Mouse (Mus musculus) right cerebral cortex, adult 2 months (tissue): ENCODE data around the gene Pigk.
A peak's percentile ranks its signal among the peaks of the same experiment; 100 is the strongest.

ENCODE experiments used
- DNase-seq, 2 experiments: peaks; one replicate each; pipeline ENCODE4 v3.0.0; 2021 to 2022; ENCODE audit warnings: low spot score in 2 of 2

The Pigk gene

GRCm38 (mm10) chr3:152936313-152936712, 222.4 kb downstream of the Pigk start:
- DNase-seq: no peak

- DNase-seq: no peak
Measured at GRCm38 (mm10) chr3:152941671-152942070, 227.8 kb downstream of the Pigk start.

GRCm38 (mm10) chr3:152942985-152943384, 229.1 kb downstream of the Pigk start:
- DNase-seq: no peak

- no peak for DNase-seq
Measured at GRCm38 (mm10) chr3:152944766-152945165, 230.9 kb downstream of the Pigk start.

GRCm38 (mm10) chr3:152947031-152947640, 233.2 kb downstream of the Pigk start:
- no peak for DNase-seq

GRCm38 (mm10) chr3:152948556-152948955, 234.7 kb downstream of the Pigk start:
- no peak for DNase-seq

GRCm38 (mm10) chr3:152949233-152949777, 235.4 kb downstream of the Pigk start:
- DNase-seq: no peak

GRCm38 (mm10) chr3:152950299-152950698, 236.4 kb downstream of the Pigk start:
- DNase-seq: no peak

- DNase-seq: no peak
Measured at GRCm38 (mm10) chr3:152950914-152951313, 237.0 kb downstream of the Pigk start.

GRCm38 (mm10) chr3:152951634-152952545, 238.0 kb downstream of the Pigk start:
- no peak for DNase-seq

- no peak for DNase-seq
Measured at GRCm38 (mm10) chr3:152956038-152956437, 242.1 kb downstream of the Pigk start.

- DNase-seq: no peak
Measured at GRCm38 (mm10) chr3:152956771-152957170, 242.9 kb downstream of the Pigk start.

- peak; percentile 49 to 60 for DNase-seq
Measured at GRCm38 (mm10) chr3:152958358-152959150, 244.7 kb downstream of the Pigk start.

- no peak for DNase-seq
Measured at GRCm38 (mm10) chr3:152961855-152962376, 248.0 kb downstream of the Pigk start.

- no peak for DNase-seq
Measured at GRCm38 (mm10) chr3:152969774-152970347, 256.0 kb downstream of the Pigk start.

- peak; percentile 80 for DNase-seq
Measured at GRCm38 (mm10) chr3:152971373-152971772, 257.5 kb downstream of the Pigk start.

- DNase-seq: no peak
Measured at GRCm38 (mm10) chr3:152979481-152980092, 265.7 kb downstream of the Pigk start.

GRCm38 (mm10) chr3:152980431-152980830, 266.5 kb downstream of the Pigk start:
- DNase-seq: peak in 1 of 2 experiments; percentile 33

- peak; percentile 63 to 66 for DNase-seq
Measured at GRCm38 (mm10) chr3:152980978-152981974, 267.4 kb downstream of the Pigk start.

- DNase-seq: peak; percentile 54 to 67
Measured at GRCm38 (mm10) chr3:152981988-152982387, 268.1 kb downstream of the Pigk start, which contains the start of gene St6galnac5. TSS of gene St6galnac5 (minus strand) at chr3:152982246.
